In genomic region chr4:82592086-82593030, GRCm38 (mm10) we compare ENCODE assay signal across 10 mouse cellular contexts.
DNase-seq lines count a peak whose midpoint lies in the region; ATAC-seq lines count a peak whose summit lies in the region.
"Had no signal": no experiment of that assay in that cellular context is flagged by ENCODE, and none has a peak within 500 bp of the region (broad histone marks: within the 10 kb centered on the region; RNA-seq: fewer than 3 reads in every experiment).

No protein-coding gene starts in this region.

- peak; percentile 7 to 28 for DNase-seq in adrenal gland, postnatal 36 days
- DNase-seq in adrenal gland, adult 18-20 months (ENCODE audit: low spot score in 2 of 2) = no peak
- DNase-seq in midbrain, embryonic 14.5 days = peak; percentile 66
- no peak for DNase-seq in midbrain, embryonic 10.5 days (ENCODE audit: low spot score)
- DNase-seq in gastrocnemius, postnatal 25 days = peak; percentile 62
- peak; percentile 38 for DNase-seq in retina, embryonic 14.5 days (ENCODE audit: low spot score)
- no peak for DNase-seq in embryo, embryonic 10.5 days (ENCODE audit: low spot score)
- no peak for DNase-seq in urinary bladder, adult 18-20 months (ENCODE audit: low spot score in 2 of 2)

- ATAC-seq in midbrain, embryonic 14.5 days (ENCODE audit: low FRiP score, low TSS enrichment) = no peak

- no peak overlapping the region for H3K4me2 ChIP-seq in midbrain, embryonic 14.5 days (ENCODE audit: low read length)
- H3K4me2 ChIP-seq: heart, embryonic 15.5 days; lung, embryonic 15.5 days had no signal

- H3K9me3 ChIP-seq in midbrain, embryonic 14.5 days (ENCODE audit: control insufficient read depth, low read length) = no peaks in the 10 kb centered on the region
- H3K9me3 ChIP-seq in midbrain, embryonic 10.5 days (replicated peaks) = no peaks in the 10 kb centered on the region
- H3K9me3 ChIP-seq: heart, embryonic 15.5 days; lung, embryonic 15.5 days had no signal

- H3K27ac ChIP-seq in midbrain, embryonic 14.5 days (replicated peaks; ENCODE audit: low read depth, low read length) = no peak overlapping the region
- H3K27ac ChIP-seq in midbrain, embryonic 10.5 days (replicated peaks) = no peak overlapping the region
- H3K27ac ChIP-seq: heart, embryonic 15.5 days; lung, embryonic 15.5 days had no signal

- WGBS in midbrain, embryonic 14.5 days = 29% methylated on average over 7 of the region's 7 CpGs
- 54% methylated on average over 7 of the region's 7 CpGs for WGBS in midbrain, embryonic 10.5 days

- H3K4me3 ChIP-seq in midbrain, embryonic 14.5 days (replicated peaks; ENCODE audit: low read depth, low read length) = no peak overlapping the region
- no peak overlapping the region for H3K4me3 ChIP-seq in midbrain, embryonic 10.5 days
- H3K4me3 ChIP-seq: heart, embryonic 15.5 days; lung, embryonic 15.5 days had no signal

- H3K9ac ChIP-seq in midbrain, embryonic 14.5 days (replicated peaks; ENCODE audit: low read length) = no peak overlapping the region
- H3K9ac ChIP-seq: heart, embryonic 15.5 days; lung, embryonic 15.5 days had no signal

- no peaks in the 10 kb centered on the region for H3K27me3 ChIP-seq in midbrain, embryonic 14.5 days (ENCODE audit: control insufficient read depth, insufficient read depth, low read length)
- H3K27me3 ChIP-seq in midbrain, embryonic 10.5 days (ENCODE audit: low read depth, poor library complexity, severe bottlenecking) = no peaks in the 10 kb centered on the region
- H3K27me3 ChIP-seq: heart, embryonic 15.5 days; lung, embryonic 15.5 days had no signal

- H3K36me3 ChIP-seq in midbrain, embryonic 14.5 days (ENCODE audit: control insufficient read depth, insufficient read depth, low read length) = no peaks in the 10 kb centered on the region
- H3K36me3 ChIP-seq in midbrain, embryonic 10.5 days = no peaks in the 10 kb centered on the region
- H3K36me3 ChIP-seq: heart, embryonic 15.5 days; lung, embryonic 15.5 days had no signal

- peaks cover 10% of the 10 kb centered on the region; the same call in 1 of the 2 replicates for H3K4me1 ChIP-seq in midbrain, embryonic 14.5 days (ENCODE audit: control insufficient read depth, insufficient read depth, low read length)
- peaks cover 41% of the 10 kb centered on the region for H3K4me1 ChIP-seq in midbrain, embryonic 10.5 days

Comparison
In these comparisons a context has a peak if more than half of its experiments do, and no peak if none do; other contexts are left out.
1. DNase-seq: peak in adrenal gland, postnatal 36 days (2 of 2), midbrain, embryonic 14.5 days (single experiment), gastrocnemius, postnatal 25 days (single experiment) and retina, embryonic 14.5 days (single experiment); none in adrenal gland, adult 18-20 months (0 of 2), midbrain, embryonic 10.5 days (single experiment), embryo, embryonic 10.5 days (single experiment) and urinary bladder, adult 18-20 months (0 of 2).